Mouse (Mus musculus) limb, embryonic 10.5 days (tissue): Measurements from ENCODE around the gene Tiam2. TPM values are rescaled to one million over a fixed set of nuclear protein-coding genes. Genes with fewer than 3 reads are reported as not detected.
A peak's percentile ranks its signal among the peaks of the same experiment; 100 is the strongest.

Experiments
- DNase-seq: peaks from one replicate; pipeline ENCODE4 v3.0.0-alpha.2; 2017; ENCODE audit warnings: low spot score
- H3K27ac ChIP-seq: fragments of 300-500 bp; sonication (generic); 2 replicates; pipeline ENCODE4 v1.5.1; 2016; ENCODE audit warnings: mild to moderate bottlenecking
- H3K27me3 ChIP-seq: fragments of 300-500 bp; sonication (generic); 2 replicates; pipeline ENCODE4 v1.6.1; 2016; ENCODE audit warnings: low read depth, mild to moderate bottlenecking; ENCODE audit not compliant: poor library complexity, severe bottlenecking
- H3K36me3 ChIP-seq: fragments of 300-500 bp; sonication (generic); 2 replicates; pipeline ENCODE4 v1.6.1; 2016; ENCODE audit warnings: mild to moderate bottlenecking, moderate library complexity
- H3K4me1 ChIP-seq: fragments of 300-500 bp; sonication (generic); 2 replicates; pipeline ENCODE4 v1.6.1; 2016
- H3K4me3 ChIP-seq: fragments of 300-500 bp; sonication (generic); 2 replicates; pipeline ENCODE4 v1.5.1; 2016; ENCODE audit warnings: mild to moderate bottlenecking, moderate library complexity
- H3K9me3 ChIP-seq: fragments of 300-500 bp; sonication (generic); replicated peaks from 2 replicates; pipeline ENCODE4 v1.6.1; 2016; ENCODE audit warnings: mild to moderate bottlenecking
- WGBS: fragments of 180-500 bp; shearing (Covaris S2); methylation state at CpG from one replicate; pipeline ENCODE4 v1.1.7; 2016; 5-methylcytosine and 5-hydroxymethylcytosine counted together
- polyA plus RNA-seq: library from polyadenylated mRNA; unstranded; fragments of >200 nt; fragmentation: Nextera tagmentation; extraction: Ambion mirVana; gene quantifications from 2 replicates; pipeline ENCODE4 v1.2.1, GENCODE M21; 2016

Tiam2 gene
- polyA plus RNA-seq, 1 experiment from 2014 or later, result 6.3 TPM

DNA sequence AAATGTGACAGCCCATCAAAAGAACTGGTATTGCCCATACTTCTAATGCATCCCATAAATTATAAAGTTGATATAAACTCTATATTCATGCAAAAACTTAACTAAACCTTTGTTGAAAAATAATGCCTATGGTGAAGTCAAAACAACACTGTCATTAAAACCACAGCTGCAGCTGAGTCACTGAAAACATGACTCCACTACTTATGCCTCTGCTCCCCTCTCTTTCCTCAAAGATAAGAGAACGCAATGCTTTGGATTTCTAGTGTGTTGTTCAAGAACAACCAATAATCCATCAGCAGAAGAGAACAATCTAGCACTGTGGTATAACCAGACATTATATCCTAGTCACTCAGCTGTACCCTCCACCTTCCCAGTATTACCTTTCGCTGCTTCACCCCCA lies 213.9 kb downstream of the Tiam2 start:
- peaks cover 14% of the 10 kb centered on the region for H3K36me3 ChIP-seq
- no peak overlapping the region for H3K4me3 ChIP-seq
- WGBS, result 97% methylated on average over 2 of the region's 2 CpGs
- no peaks in the 10 kb centered on the region for H3K27me3 ChIP-seq
- no peak overlapping the region for H3K27ac ChIP-seq
- H3K9me3 ChIP-seq, result no peaks in the 10 kb centered on the region
- H3K4me1 ChIP-seq, result no peaks in the 10 kb centered on the region
- DNase-seq, result no peak

DNA sequence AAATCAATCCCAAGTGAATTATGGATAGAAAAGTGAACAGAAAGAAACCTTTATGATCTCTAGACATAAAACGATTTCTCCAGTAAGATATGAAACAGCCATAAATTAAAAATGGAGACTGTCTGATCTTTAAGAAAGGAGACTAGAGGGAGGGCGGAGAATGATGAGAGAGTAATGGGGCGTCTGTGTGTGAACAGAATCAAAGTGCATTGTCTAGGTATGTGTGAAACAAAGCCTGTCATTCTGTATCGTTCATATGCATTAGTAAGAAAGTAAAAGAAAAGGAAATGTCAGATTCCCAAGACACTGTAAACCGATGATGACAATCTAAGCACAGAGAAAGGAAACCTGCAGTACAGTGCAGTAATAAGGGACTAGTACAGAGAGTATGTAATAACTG lies 214.7 kb downstream of the Tiam2 start:
- Histone ChIP-seq H3K36me3 (peaks cover 14% of the 10 kb centered on the region), H3K4me3 (no peak overlapping the region), H3K9me3 (no peaks in the 10 kb centered on the region), H3K4me1 (no peaks in the 10 kb centered on the region), H3K27me3 (no peaks in the 10 kb centered on the region), H3K27ac (no peak overlapping the region)
- 90% methylated on average over 5 of the region's 5 CpGs for WGBS
- no peak for DNase-seq

DNA sequence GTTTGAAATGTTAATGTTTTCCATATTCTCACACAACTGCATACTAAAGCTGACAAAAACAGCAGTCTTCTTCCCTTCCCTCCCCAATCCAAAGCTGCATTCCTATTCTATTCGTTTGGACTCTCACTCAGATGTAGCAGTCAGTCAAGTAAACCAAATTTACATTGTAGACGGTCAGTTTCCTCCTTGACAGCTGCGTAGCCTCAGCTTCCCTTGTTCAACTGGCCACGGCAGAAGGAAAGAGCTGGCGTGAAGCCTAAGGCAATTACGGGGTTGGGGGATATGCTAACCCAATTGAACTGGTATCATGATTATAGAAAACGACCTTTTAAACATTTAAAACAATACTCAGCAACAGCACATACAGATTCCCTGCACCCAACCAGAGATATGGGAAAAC lies 221.4 kb downstream of the Tiam2 start:
- DNase-seq, result no peak
- H3K4me1 ChIP-seq, result no peaks in the 10 kb centered on the region
- H3K27ac ChIP-seq, result no peak overlapping the region
- no peak overlapping the region for H3K4me3 ChIP-seq
- peaks cover 7% of the 10 kb centered on the region; the same call in 1 of the 2 replicates for H3K36me3 ChIP-seq
- WGBS, result 79% methylated on average over 7 of the region's 7 CpGs
- H3K27me3 ChIP-seq, result no peaks in the 10 kb centered on the region
- no peaks in the 10 kb centered on the region for H3K9me3 ChIP-seq

DNA sequence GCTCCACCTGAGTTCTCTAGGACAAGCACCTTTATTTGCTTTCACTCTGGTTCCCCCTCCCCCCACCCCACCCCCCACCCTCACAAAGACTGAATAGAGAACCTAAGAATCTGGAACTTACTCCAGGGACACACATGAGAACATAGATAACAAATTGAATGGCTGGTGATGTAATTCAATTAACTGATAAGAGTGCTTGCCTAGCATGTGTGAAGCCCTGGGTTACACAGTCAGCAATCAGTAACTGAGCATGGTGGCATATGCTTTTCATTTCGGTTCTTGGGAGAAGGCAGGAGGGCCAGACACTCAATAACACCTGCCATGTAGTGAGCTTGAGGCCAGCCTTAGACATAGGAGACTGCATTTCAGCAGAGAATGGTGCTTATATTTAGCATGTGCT lies 229.9 kb downstream of the Tiam2 start:
- 0 out of 2 replicates have a peak, but pooled peaks cover 4% of the 10 kb centered on the region for H3K36me3 ChIP-seq
- WGBS, result 68% methylated on average over 1 of the region's 1 CpGs
- DNase-seq, result no peak
- H3K27me3 ChIP-seq, result no peaks in the 10 kb centered on the region
- peak overlapping the region; percentile 70 for H3K4me3 ChIP-seq
- H3K9me3 ChIP-seq, result no peaks in the 10 kb centered on the region
- H3K27ac ChIP-seq, result no peak overlapping the region
- H3K4me1 ChIP-seq, result peaks cover 18% of the 10 kb centered on the region

DNA sequence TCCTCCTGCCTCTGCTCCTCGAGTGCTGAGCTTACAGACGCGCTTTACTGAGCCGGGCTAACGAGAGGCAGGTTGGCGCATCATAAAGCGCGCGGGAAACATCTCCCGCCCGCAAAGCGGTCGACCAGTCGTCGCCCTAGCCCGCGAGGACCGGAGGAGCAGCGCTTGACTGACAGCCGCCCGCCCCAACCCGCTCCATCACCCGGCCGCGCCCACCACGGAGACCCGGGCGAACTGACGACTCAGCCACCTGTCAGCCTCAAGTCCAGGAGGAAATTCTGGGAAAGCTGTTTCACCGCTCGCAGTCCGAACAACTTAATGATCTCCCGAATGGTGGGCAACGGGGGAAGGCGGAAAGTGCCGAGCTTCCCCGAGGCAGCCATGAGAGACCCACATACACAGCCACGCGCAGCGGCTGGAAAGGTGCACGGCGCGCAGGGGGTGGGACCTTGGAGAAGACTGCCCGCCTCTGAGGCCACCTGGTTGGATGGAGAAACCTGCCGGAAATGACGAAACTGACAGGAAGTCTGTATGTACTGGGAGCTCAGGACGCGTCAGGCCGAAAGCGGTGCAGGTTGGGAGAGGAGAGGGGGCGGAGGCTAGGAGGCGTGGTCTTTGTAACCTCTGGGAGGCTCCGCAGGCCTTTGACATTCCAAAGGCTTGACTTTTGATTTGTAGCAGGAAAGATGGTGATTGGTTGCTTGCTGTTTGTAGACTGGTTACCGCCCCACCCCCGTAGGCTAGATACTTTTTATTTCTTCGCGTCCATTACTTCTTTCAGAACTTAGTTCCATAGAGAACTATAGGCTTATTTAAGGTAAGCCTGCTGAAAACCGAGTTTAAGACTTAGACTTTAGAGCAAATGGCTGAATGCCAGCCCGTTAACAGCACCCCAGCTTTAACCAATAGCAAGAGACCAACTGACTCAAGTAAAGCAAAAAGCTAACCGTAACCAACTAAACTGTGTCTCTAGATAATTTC lies 231.2 kb downstream of the Tiam2 start, which contains the start of gene Tfb1m:
Tfb1m (minus strand) TSS at position 451 of the 981 bp plus-strand sequence.
- peak; percentile 95 for DNase-seq
- H3K36me3 ChIP-seq, result no peaks in the 10 kb centered on the region
- peak within 1 kb of the TSS; percentile 85 for H3K27ac ChIP-seq
- WGBS, result 1% methylated on average over 60 of the region's 60 CpGs
- peaks cover 18% of the 10 kb centered on the region for H3K4me1 ChIP-seq
- H3K9me3 ChIP-seq, result no peaks in the 10 kb centered on the region
- H3K27me3 ChIP-seq, result no peaks in the 10 kb centered on the region
- H3K4me3 ChIP-seq, result peak within 1 kb of the TSS; percentile 70

DNA sequence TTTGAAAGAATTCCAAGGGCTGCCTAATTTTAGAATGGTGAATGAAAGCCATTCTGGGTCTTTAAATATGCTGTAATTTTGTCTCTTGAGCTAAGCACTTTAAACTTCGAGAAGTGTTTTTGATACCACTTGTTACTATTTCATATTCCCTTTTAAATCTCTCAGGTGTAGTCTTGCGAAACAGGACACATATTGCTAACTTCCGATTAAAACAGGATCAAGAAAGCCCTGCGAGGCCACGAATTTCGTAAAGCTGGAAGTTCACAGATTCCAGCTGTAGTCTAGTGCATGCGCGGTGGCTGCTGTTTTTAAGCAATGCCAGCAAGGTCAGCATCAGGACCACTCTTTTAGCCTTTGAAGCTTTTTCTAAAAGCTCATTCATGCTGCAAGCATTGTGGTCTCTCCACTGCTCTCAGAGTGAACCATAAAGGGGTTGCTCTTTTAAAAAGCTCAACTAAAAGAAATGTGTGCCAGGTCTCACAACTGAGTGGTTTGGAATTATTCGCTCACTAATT lies 232.0 kb downstream of the Tiam2 start:
- Histone ChIP-seq H3K9me3 (no peaks in the 10 kb centered on the region), H3K27ac (peak overlapping the region; percentile 85), H3K27me3 (no peaks in the 10 kb centered on the region), H3K4me3 (peak overlapping the region; percentile 70), H3K4me1 (peaks cover 18% of the 10 kb centered on the region), H3K36me3 (no peaks in the 10 kb centered on the region)
- DNase-seq, result no peak
- 79% methylated on average over 9 of the region's 9 CpGs for WGBS

DNA sequence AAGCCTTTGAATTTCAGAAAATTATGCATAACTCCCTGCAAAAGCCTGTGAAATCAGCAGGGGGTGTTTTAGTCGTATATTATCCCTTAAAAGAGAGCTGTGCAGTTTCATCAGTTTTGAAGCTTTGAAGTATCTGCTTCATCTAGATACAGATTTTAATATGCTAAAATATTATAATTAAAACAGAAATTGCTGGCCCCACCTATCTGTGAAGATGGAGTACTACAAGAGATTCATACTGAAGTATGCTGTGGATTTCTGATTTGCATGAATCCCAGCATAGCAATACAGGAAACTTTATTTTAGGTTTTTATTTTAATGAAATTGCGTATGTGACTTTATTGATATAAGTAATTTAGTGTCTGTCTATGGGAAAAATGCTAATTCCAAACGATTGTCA lies 234.2 kb downstream of the Tiam2 start:
- Histone ChIP-seq H3K27me3 (no peaks in the 10 kb centered on the region), H3K27ac (no peak overlapping the region), H3K9me3 (no peaks in the 10 kb centered on the region), H3K36me3 (no peaks in the 10 kb centered on the region), H3K4me3 (no peak overlapping the region), H3K4me1 (peaks cover 18% of the 10 kb centered on the region)
- no peak for DNase-seq
- 83% methylated on average over 3 of the region's 3 CpGs for WGBS

DNA sequence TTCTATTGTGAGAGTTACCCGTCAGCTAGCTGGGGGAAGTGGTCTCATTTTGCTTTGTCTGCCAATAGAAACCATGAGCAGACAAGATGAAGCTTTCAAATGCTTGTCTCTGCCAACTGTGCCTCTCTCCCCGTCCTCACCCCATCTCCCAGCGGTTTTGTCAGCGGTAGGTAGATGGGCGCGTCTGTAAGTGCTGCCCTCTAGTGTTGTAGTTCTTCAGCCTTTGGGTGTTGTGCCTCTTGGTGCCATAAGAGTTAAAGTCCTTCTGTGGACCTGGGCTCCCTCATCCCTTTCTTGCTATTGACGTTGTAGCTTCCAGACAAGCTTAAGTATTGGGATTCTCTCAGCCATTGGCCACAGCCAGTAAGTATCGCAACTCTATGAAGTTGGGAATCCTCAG lies 236.0 kb downstream of the Tiam2 start:
- Histone ChIP-seq H3K27me3 (no peaks in the 10 kb centered on the region), H3K4me1 (peaks cover 7% of the 10 kb centered on the region; the same call in 1 of the 2 replicates), H3K27ac (no peak overlapping the region), H3K4me3 (no peak overlapping the region), H3K36me3 (no peaks in the 10 kb centered on the region), H3K9me3 (no peaks in the 10 kb centered on the region)
- DNase-seq, result no peak
- WGBS, result 51% methylated on average over 8 of the region's 8 CpGs

DNA sequence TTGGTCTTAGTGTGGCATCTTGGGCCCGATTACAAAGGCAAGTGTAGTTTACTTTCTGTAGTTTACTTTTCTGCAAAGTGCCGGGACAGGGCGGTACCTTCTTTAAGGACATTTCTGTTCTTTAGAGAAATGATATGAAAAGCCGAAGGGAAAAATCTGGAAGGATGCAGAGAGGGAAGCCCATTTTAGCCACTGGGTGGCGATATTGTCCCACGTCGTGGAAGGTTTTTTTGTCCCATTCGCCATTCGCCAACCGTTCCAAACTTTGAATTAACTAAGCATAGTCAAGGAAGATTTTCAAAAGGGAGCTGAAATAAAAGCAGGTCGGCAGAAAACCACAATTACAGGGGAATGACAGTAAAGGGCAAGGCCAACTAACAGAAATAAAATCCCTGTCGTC lies 244.5 kb downstream of the Tiam2 start:
- Histone ChIP-seq H3K36me3 (no peaks in the 10 kb centered on the region), H3K27ac (no peak overlapping the region), H3K27me3 (no peaks in the 10 kb centered on the region), H3K4me1 (peaks cover 5% of the 10 kb centered on the region; the same call in 1 of the 2 replicates), H3K4me3 (peak overlapping the region; percentile 2; the same call in 1 of the 2 replicates), H3K9me3 (no peaks in the 10 kb centered on the region)
- DNase-seq, result peak; percentile 80
- 6% methylated on average over 12 of the region's 12 CpGs for WGBS

Other genes with a start within 250 kb of the Tiam2 start
- gene Scaf8, start 211.6 kb upstream of the Tiam2 start, polyA plus RNA-seq, result 23.1 and 27.1 TPM in 2 replicates
- 0.23 and 0.24 TPM in 2 replicates for gene Cldn20, start 206.0 kb downstream of the Tiam2 start, polyA plus RNA-seq
- 16.2 and 16.9 TPM in 2 replicates for gene Tfb1m, start 231.2 kb downstream of the Tiam2 start, polyA plus RNA-seq